Mouse (Mus musculus) embryonic fibroblast, embryonic 13.5 days (primary cell): ENCODE results near the gene Dysf.

Experiments used
- CTCF ChIP-seq: IDR thresholded peaks from 2 replicates; pipeline ENCODE4 v1.5.1; 2011; ENCODE audit warnings: mild to moderate bottlenecking, control low read depth, low read length, moderate library complexity, borderline replicate concordance; ENCODE audit not compliant: insufficient read depth
- POLR2A ChIP-seq: IDR thresholded peaks from 2 replicates; pipeline ENCODE4 v1.6.1; 2011; ENCODE audit warnings: low read depth, mild to moderate bottlenecking, control low read depth, low read length, moderate library complexity

DNA sequence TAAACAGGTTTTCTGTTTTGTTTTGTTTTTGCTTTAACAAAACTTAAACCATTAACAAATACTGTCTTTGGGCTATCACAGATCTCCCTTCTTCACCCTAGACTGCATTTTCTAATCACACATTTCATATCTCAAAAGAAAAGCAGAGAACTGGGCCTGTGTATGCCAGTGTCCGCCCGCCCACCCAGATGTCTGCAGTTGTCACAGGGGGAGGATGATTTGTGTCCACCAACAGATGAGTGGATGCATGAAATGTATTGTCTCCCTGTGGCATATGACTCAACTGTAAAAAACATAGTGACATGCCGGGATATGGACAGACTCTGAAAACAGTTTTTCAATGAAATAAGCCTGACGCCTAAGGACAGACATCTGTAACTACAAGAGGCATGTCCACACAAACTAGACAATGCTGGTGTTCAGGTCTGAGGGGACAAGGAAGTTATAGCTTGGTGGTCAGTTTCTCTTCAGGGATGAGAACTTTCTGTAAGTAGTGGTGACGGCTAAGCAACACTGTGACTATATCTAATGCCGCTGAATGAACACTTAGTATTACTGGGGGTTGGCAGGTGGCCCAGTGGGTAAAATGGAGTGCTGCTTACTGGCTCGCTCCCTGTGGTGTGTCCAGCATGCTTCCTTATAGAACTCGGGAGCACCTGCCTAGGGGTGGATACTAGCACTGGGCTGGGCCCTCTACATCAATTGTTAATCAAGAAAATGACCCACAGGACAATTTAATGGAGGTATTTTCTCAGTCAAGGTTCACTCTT, 193.5 kb downstream of the Dysf start:
- TF ChIP-seq CTCF = no peak
- no peak for TF ChIP-seq POLR2A
